Mouse (Mus musculus) right cerebral cortex, adult 2 months (tissue): ENCODE data around the gene Gm6882.
"Not testable (repeated sequence)": the region's sequence is repeated elsewhere in the genome, so short reads cannot be mapped to it uniquely, and the experiment has no call there.

ENCODE experiments used
- DNase-seq, 2 experiments: peaks; one replicate each; pipeline ENCODE4 v3.0.0; 2021 to 2022; ENCODE audit warnings: low spot score in 2 of 2

The Gm6882 gene

DNA sequence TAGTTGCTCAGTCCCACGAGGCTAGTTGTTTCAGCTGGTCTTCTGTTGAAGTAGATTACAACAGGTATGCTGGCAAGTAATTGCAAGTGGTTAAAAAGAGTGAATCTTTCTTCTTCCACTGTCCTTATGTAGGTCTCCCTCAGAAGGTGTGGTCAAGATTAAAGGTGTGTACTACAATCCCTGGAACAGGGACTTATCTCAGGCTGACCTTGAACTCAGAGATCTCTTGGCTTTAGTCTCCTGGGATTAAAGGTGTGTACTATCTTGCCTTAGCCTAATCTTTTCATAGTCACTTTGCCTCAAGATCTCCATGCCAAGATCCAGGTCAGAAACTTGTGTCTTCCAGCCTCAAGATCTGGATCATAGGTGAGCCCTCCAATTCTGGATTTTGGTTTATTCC is at the start of gene Gm6882:
Gene Gm6882 (minus strand): TSS at position 101 of the 400 bp plus-strand sequence.
- DNase-seq, result not testable (repeated sequence)
